Mouse (Mus musculus) thymus, adult 2 months (tissue): ENCODE measurements at regions not wholly inside any gene's neighbourhood (a gene's known extent, or its start where the extent isn't known, plus 50 kb on each side); places are given as distances from the start of the nearest gene placed in this dataset.

Experiments used
- CTCF ChIP-seq: fragments of 200-500 bp; IDR thresholded peaks from 2 replicates; pipeline ENCODE4 v1.5.1; 2012; ENCODE audit warnings: mild to moderate bottlenecking, control low read depth, low read length, moderate library complexity, borderline replicate concordance; ENCODE audit not compliant: control insufficient read depth, poor library complexity, insufficient read depth; ENCODE audit errors: extremely low read depth
- POLR2A ChIP-seq: fragments of 200-500 bp; IDR thresholded peaks from 2 replicates; pipeline ENCODE4 v1.6.1; 2012; ENCODE audit warnings: mild to moderate bottlenecking, low read length, control low read depth, moderate library complexity; ENCODE audit not compliant: control insufficient read depth, poor library complexity, insufficient read depth; ENCODE audit errors: extremely low read depth

DNA sequence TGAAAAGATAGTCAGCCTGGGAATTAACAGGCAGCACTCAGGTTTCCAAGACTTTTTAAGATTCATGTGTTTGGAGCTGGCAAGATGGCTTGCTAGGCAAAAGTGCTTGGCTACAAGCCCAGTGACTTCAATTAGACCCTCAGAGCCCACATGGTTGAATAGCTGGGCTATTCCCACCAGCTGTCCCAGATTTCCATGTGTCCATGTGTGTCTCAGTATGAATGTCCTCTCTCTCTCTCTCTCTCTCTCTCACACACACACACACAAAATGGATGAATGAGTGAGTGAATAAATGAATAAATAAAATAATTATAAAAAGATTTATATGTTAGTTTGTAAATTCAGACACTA lies 202.8 kb upstream of the Adra1b start:
- TF ChIP-seq CTCF = no peak
- no peak for TF ChIP-seq POLR2A
